Mouse (Mus musculus) E14TG2a.4 (cell line): ENCODE data around the gene Polr2j.

Source experiments
- CTCF ChIP-seq: conservative IDR thresholded peaks from 2 replicates; pipeline ENCODE4 v1.5.1; 2014; ENCODE audit warnings: low read length
- NANOG ChIP-seq: IDR thresholded peaks from 2 replicates; pipeline ENCODE4 v1.6.1; 2014; ENCODE audit warnings: borderline replicate concordance, low read length, mixed read lengths

GRCm38 (mm10) chr5:136139393-136139792, 23.0 kb downstream of the Polr2j start:
- no peak for TF ChIP-seq CTCF
- no peak for TF ChIP-seq NANOG
